Mouse (Mus musculus) kidney, adult 9 months (tissue): Measurements from ENCODE around the gene Cst9.

ENCODE experiments used
- DNase-seq: peaks from one replicate; pipeline ENCODE4 v3.0.0; 2022

Gene Cst9

DNA sequence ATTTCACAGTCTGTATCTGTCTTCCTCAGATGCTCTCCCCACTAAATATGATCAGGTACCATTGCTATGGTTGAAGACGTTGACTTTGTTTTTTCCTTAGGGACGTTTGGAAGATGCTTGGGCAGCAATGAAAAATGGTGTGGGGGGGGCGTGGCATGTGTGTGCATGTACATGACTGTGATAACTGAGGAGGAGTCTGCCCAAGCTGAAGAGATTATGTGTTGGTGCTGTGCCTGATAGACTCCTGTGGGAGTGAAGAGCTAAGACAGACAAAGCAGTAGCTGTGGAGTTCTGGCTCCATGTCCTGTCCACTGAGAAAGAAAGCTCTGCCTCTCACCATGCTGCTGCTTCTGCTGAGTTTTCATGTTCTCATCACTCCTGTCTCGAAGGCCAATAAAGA is at the start of gene Cst9:
Gene Cst9 (plus strand): TSS at position 236 of the 400 bp plus-strand sequence.
- DNase-seq, result no peak

DNA sequence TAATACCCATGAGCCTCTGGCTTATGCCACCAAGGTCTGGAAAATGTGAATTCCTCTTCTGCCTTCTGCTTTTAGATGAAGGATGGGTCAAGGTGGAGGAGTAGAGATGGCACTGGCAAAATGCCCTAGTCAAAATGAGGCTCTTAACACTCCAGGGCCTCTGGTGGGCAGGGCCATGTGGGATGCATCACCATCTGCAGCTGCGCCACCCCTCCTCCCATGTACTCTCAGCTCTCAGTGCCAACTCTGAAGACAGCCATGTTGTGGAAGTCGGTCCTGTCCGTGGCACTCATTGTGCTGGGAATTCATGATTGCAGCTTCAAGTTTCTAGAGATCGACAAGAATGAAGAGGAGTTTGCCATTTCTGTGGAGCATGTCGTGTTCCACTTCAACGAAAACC is 45.8 kb upstream of the Cst9 start, which contains the start of gene Cst12:
Gene Cst12 (plus strand): TSS at position 220 of the 400 bp plus-strand sequence.
- DNase-seq, result no peak

DNA sequence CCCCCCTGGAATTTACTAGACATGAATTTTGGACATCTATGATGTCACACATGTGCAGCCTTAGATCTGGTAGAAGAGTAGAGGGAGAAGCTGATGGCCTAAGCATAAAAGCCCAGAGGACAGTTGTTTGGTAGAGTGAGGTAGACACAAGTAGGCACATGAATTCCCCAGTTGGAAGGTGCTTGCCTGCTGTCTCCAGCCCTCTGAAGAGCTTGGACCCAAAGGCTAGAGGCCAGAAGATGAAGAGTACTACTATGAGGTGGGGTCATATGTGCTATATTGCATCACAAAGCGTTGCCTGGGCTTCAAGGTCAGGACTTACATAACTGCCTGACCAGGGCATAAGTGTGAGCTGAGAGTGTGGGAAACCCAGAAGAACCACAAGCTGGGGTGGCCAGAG is 36.5 kb upstream of the Cst9 start, which contains the start of gene Cst8:
Gene Cst8 (plus strand): TSS at position 301 of the 400 bp plus-strand sequence.
- DNase-seq, result no peak

DNA sequence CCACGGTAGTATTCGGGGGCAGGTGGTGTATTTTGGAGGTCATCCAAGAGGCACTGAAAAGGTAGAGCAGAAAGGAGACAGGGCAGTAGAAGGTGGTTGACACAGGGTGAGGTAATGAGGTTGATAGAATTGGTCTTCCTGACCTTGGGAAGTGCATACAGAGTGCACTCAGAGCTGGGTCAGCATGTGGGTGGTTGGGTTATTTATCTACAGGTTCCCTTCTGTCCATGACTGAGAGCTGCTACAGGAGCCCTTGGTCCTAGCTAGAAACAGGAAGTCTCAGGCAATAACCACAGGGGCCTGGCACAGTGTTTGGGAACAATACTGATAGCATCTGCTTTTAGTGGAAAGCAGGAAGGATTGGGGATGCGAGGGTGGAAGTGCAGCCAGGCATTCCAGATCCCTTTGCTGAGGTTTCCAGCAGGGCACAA is 33.4 kb upstream of the Cst9 start:
- peak; percentile 14 for DNase-seq

DNA sequence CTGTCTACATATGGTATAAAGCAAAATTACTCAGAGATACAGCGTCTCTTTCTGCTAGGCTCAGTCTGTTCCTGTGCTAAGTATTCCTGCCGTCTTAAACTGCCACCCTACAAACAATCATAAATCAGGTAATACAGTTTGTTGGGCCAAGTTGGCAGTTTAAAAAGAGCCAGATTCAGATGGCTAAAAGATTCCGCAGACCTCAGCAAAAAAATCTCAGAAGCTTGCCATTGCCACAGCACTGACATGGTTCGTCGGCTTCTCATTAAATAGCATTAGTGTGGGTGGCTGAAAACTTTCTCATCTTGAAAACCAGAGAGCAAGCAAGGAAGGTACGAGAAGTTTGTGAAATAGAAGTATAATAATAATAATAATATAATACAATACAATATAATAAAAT is 28.3 kb upstream of the Cst9 start:
- DNase-seq, result peak; percentile 3

DNA sequence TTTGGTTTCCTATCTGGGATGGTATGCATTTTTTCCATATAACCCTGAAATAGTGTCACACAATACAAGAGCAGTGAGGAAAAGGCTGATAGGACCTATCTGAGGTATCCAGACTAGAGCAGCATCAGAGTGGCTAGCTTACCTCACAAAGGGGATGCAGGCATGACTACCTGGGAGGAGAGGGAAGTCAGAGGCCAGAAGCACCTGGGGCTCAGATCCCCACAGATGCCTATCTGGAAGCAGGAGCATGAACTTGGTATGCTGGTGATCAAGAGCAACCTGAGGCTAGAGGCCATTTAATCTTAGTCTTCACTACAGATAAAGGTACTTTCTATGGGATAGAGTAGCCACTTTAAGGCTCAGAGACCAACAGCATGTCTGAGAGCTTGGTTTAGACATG is 15.0 kb upstream of the Cst9 start, which contains the start of gene Cst13:
Gene Cst13 (plus strand): TSS at position 173 of the 400 bp plus-strand sequence.
- DNase-seq, result no peak

DNA sequence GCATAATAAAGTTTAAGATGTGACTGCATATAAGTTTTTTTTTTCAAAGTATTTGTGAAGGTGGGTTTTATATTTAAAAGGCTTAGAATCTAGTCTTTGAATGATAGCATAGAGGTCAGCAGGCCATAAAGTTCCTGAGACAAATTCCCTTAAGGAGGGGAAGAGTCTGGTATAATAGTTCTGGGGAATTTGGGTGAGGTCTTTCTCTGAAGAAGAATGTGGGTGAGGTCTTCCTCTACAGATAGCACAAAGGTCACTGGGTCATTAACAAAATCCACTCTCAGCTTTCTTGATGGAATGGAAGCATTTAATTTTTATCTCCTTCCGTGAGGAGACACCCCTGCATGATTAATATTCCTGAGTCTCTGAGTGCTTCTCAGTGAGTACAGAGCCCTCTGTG is 9.0 kb upstream of the Cst9 start:
- DNase-seq, result no peak

DNA sequence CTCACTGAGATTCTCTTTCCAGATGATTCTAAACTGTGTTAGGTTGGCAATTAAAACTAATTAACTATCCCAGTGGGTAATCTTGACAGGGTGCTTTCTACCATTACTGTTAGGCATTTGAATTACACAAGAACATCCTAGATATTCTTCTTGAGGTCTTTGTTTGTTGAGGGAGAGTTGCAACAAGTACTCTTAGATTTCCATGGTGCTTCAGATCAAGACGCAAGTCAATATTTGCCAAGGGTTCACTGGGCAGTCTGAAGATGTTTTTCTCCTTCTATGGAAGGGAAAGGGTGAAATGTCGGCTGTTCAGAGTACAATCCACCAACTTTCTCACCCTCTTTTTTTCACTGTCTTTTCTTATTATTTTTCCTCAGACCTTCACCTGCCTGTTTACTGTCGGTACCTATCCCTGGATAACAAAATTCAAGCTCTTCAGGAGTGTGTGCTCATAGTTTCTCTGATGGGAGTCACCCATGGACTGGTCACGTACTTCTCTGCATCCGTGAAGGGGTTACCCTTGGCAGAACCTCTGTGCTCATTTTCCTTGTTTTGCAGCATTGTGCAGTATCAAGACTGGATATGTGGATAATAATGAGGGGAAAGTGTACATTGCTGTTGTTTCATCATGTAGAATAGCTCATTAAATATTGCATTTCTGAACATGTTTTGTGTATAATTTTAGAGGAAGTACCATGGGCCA is 3.3 kb downstream of the Cst9 start:
- no peak for DNase-seq

DNA sequence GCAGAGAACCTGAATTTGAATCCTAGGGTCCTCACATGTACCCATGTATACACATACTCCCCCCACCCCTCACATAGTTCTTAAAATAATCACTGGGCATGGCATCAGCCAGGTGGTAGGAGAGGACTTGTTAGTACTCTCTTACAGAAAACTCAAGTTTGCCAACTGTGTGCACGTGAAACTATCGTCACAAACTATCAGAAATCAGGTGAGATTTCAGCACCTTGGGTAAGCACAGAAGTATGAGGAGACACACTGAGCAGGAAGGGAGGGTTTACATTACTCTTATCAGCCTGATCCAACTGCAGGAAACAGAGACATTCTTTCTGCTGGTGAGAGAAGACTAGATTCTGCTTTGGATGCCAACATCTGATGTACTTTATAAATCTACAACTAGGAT is 4.3 kb downstream of the Cst9 start:
- no peak for DNase-seq

DNA sequence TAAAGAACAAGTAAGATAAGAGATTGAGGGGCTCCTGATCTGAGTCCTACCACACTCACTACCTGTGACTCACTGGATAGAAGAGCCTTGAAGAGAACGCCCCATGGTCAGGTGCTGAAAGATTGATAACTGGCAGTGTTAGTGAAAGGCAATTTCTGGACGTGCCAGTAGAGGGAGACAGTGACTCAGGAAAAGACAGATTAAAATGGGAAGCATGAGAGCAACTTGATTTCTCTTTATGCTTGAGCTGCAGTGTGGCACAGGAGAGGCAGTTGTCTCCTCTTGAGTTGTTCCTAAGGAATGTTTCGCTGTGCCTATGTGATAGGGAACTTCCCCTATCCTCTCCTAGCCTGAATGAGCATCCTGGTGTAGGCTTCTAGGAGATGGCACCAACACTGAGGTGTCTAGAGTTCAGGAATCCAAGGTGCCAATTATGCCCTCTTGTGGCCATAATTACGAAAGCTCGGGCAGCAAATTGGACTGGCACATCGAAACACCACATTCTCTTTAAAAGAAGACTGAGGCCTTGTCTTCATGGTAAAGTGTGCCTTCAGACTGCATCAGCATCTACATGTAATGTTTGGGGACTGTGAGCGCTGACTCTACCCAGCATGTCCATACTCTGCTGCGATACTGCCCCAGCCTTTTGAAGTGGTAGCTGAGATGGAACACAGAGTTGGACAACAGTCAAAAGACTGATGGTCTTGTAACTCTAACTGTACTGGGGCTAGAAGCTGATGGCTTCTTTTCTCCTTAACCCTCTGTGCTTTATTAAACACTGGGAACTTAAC is 16.4 kb downstream of the Cst9 start:
- DNase-seq, result peak; percentile 91

DNA sequence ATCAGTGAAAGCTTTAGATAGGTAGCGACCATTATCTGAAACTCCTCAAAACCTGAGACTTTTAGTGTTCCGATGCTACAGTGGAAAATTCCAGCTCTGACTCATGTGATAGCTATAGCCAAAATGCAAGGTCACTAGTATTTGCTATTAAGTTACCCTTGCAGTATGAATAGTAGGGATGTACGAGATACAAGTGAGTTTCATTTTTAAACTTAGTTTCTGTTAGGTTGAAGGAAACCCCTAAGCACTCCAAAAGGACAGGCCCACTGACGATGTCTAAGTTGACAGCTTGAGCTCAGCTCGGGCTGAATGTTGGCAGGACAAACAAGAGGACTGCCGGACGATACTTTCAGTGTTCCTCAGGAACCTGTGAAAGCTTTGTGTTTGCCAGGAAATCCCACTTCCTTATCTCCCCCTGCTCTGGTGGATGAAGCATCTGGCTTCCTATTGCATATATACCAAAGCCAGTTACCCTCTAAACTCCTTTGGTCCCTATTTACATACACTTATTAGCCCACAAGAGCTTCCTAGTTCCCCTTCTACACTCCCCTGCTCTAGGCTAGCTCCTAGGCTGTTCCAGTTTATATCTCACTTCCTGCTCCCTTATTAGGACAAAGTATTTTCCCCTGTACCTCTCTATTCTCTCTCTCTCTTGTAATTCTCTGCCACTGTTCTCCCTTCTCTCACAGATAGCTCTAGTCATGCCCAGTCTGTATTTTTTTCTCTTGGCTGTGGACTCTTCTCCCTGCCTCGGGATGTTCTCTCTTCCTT is 21.9 kb downstream of the Cst9 start:
- DNase-seq, result no peak

DNA sequence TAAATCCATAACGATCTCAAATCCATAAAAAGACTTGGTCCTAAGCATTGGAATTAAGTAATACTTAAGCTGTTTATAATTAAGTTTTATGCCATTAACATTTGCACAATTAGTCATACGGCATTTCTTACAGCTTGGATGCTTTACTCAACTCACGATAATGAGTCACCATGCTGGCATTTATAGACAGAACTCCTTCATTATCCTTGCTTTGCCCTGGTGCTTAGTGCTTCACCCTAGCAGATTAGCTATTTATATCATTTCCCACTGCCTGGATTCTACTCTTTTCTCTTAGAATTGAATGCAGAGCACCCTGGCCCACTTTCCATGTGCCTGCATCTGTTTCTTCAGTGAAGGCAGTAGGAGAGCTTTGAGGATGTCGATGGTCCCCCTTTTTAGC is 22.6 kb downstream of the Cst9 start:
- DNase-seq, result no peak

DNA sequence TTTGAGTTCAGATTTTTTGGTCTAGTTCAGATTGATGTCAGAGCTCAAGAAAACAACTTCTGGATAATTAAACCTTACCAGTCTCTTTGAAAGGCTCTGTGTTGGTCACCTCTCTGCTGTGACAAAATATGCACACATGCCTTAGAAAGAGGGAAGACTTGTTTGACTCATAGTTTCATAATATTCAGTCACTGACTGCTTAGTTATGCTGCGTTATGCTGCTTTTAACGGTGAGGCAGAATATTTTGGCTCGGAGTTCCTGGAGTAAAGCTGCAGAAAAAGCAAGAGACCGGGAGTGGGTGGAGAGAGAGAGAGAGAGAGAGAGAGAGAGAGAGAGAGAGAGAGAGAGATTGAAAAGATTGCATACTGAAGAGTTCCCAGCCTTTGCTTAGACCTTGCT is 26.0 kb downstream of the Cst9 start:
- DNase-seq, result no peak

DNA sequence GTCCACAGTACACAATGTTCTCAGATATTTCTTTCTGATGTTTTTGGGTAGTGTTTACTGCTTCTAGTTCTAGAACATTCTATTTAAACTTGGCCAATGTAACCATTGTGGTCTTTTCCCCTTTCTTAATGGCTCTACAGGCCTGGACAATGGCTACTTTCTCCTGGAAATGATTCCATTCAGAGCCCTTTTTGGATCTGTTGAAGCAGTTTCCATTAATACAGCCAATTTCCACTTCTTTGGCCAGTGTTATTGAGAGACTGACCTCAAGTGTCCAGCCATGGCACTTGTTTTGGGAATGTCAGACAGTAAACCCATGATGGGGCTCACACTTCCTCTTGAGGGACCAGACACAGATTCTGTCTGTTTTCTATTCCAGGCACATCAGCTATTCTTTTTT is 26.7 kb downstream of the Cst9 start:
- no peak for DNase-seq

DNA sequence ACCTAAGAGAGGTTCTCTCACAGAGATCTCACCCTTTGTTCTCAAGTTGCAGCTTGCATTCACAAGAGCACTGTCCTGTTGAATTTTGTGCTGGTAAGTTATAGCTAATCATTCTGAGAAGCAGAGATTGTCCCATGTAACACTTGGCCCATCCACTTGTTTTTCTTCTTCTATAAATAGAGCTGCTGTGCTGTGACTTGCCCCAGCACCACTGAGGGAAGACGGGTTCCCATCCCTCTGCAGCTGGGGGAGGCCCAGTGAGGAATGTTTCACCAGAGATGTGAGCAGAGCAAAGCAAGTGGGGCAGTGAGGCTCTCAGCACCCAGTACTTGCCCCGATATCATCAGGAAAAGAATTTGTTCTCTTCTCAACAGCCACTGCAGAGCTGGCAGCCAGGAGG is 30.0 kb downstream of the Cst9 start, which contains the start of gene 9230104L09Rik:
Gene 9230104L09Rik (minus strand): TSS at position 73 of the 400 bp plus-strand sequence.
- no peak for DNase-seq

DNA sequence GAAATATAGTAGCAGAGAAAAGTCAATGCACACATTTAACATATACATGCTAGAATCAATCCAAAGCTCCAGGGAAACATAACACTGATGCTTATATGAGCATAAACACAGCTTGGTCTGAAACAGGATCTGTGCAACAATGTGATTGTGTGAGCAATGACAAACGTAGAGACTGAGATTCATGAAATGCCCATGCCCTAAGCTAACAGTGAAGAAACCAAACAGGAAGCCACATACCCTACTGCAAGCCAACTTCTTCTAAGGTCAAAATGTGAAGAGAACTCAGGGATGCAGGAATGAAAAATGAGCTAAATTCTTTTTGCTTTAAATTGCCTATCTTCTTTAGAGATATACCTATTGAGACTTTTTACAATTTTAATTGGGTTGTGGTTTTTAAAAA is 34.0 kb downstream of the Cst9 start:
- no peak for DNase-seq

DNA sequence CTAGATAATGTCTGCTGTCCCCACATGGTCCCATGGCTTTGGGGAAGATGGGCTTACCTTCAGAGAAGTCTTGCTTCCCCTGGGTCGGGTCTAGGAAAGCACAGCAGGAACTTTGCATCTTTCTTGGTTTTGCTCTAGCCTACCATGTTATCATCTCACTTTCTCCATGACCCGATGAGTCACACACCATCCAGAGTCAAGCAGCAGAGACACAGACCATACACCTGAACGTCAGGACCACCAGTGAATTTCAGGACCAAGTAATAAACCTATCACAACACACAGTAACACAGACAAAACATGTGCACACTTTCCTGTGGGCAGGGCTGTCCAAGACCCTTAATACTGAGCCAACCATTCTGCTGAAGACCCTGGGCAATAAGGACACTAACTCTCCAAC is 35.6 kb downstream of the Cst9 start:
- no peak for DNase-seq

DNA sequence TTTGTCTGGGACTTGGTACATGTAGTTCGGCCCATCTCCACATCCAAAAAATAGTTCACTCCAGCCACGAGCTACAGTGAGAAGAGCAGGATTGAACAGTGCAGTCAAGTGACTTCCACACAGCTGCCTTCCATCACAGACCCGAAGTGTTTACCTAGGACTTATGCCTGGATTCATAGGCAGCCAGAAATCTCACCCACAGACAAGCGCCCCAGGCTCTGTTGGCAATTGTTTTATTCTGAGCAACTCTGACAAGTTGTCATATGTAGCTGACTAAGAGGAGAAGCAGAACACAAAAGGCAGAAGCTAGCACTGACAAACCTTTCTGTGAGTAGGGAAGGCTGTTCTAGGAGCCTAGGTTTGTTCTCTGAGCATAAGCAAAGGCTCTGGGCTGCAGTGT is 37.9 kb downstream of the Cst9 start:
- no peak for DNase-seq

DNA sequence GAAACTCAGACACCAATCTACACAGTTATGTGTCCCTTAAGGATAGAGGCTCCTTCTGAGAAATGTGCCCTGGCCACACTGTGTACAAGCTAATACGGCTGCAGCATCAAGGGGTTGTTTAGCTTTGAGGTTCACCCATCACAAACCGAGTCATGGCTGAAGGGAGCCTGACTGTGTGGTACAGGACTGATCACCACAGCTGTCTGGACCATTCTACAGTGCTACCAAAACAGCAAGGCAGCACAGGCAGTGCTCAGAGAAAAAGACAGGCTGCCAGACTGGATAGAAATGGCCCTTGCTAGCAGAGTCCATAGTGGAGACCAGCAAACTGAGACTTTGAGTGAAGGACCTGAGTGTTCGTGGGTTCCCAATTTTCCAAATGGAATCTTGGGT is 39.3 kb downstream of the Cst9 start:
- no peak for DNase-seq

DNA sequence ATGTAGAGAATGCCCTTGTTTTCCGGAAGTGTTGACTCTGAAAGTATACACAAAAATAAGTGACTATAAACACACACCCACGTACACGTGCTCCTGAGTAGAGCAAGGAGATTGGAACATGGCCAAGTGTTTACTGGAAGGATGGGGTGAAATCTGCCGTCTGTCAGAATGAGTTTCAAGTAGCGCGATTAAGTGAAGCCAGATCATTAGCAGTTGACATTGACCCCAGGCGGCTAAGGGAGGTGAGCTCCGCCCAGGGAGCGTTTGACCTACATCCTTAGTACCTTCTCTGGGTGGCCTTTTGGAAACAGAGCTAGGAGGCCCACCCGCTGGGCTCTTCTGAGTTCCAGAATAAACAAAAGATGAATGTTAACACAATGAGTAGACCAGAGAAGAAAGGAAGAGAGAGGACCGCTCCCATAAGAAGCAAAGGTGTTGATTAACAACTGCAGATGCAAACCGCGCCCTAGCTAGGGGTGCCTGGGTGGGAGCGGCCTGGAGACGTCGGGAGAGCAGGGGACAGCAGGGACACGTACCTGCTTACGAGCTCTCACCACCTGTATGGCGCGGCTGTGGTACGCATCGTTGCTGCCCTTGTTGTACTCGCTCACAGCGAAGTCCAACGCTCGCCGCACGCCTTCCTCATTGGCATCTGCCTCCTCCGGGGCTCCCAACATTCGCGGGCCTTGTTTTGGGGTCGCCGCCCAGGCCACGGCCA is 39.8 kb downstream of the Cst9 start:
- peak; percentile 51 for DNase-seq

DNA sequence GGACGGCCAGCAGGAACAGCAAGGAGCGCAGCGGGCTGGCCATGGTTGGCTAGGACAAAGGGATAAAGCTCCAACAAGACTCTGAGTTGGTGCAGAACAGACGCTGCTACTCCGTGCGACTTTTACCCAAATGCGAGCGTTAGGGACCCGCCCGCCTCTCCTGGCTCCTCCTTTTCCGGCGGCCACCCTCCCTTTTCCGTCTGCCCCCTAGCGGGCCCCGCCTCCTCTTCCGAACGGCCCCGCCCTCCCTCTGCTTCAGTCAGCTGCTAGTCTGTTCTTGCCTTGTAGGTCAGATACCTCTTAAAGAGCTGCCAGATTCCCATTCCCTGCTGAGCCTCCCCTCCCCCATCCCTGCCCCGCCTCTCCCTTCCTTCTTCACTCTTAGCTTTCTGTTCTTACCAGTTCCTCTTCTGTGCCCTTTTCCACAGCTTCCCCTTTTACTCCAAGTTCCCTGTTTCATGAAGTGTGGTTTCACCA is 40.4 kb downstream of the Cst9 start, which contains the start of gene Cst3:
Gene Cst3 (minus strand): TSS at position 358 of the 477 bp plus-strand sequence.
- peak; percentile 97 for DNase-seq

DNA sequence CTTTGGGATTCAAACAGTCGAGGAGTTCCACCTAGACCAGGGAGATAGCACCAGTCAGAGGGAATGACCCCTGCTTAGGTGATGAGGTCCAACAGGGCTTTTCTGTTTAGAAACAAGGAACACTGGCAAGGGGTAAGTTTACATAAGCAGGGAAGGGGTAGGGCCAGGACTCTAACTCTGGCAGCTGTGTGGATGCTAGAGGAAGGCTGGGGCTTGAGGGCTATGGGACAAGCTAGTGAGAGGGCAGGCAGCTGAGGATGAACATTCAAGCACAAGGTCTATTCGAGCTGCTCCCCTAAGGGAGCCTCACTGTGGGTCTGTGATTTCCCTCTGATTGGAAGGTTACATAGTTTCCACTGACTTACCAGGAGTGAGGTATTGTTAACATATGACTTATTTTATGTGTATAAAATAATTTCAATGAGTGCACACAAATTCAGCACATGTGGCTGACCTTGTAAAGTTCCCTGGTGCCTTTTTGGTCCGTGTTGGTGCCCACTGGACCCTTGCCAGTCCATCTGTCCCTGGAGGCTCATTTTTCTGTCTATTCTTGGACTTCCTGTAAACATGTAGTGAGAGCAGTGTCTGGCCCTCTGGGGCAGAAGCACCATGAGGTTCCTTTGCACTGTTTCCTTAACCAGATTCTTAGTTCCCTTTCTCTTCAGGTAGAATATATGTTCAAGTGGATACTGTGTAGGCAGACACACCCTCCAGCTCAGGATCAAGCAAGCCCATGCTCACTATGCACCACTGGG is 42.2 kb downstream of the Cst9 start:
- DNase-seq, result peak; percentile 71
